Mouse (Mus musculus): ENCODE results near the gene Gm30302. TPM values are rescaled to one million over a fixed set of nuclear protein-coding genes. Genes with fewer than 3 reads are reported as not detected.
A peak's percentile ranks its signal among the peaks of the same experiment; 100 is the strongest.
"Not testable (repeated sequence)": the region's sequence is repeated elsewhere in the genome, so short reads cannot be mapped to it uniquely, and the experiment has no call there.

Gene Gm30302
- total RNA-seq (2021), result under 1 TPM; 0.10 to 0.49 TPM
- long read RNA-seq, experiment 1, partial matches to known transcripts, result 0 of 1 reads
- long read RNA-seq, experiment 1, other reads (novel, unspliced or antisense), result 1 of 1 reads
- long read RNA-seq, experiment 2, result 0 reads

DNA sequence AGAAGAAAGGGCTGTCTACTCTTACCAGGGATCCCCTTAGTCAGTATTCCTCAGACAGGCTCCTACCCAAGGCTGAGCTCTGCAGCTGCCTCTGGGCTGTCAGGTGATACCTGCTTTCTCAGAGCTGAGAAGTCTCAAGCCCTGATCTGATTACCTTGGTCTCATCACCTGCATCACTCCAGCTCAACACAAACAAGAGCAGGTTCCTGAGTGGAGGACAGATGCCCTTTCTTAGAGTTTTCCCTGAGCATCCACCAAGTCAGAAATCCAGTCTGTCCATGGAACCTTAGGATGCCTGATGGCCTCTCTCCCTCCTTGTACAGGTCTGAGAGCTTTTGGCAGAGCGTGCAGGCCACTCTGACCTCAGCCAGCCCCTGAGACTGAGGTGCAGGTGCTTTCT is at the start of gene Gm30302:
Gene Gm30302, minus strand, starts transcription at position 101 of the 400 bp plus-strand sequence.
- no peak for DNase-seq

DNA sequence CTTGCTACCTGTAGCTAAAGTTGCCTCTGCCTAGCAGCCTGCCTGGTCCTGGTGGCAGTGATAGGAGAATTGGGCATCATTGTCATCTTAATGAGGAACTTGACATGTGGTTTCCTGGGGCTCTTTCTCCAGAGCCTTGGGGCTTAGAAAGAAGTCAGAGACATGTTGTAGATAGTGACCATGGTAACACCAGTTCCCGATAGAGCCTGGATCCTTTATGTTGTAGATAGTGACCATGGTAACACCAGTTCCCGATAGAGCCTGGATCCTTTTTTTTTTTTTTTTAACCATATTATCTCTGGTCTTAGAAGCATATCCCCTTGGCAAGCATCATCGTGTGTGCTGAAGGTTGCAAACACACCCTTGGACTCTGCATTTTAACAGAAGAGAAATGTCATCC is 48.0 kb upstream of the Gm30302 start:
- DNase-seq, result no peak

DNA sequence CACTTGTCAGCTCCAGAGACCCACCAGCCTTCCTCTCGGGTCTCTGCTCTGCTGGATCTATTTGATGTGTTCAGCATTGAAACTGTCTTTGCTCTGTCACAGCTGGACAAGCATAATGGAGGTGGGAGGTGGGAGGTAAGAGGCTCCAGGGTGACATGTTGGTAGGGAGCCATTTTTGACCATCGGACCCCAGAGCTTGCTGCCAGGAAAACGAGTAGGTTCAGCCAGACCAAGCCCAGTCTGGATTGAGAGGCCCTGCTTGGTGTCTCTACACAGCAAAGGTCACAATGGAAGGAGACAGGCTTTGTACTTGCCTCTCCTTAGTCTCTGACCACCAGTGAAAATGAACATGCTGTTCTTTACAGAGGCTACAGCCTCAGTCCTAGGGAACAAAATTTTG is 47.3 kb upstream of the Gm30302 start:
- no peak for DNase-seq

DNA sequence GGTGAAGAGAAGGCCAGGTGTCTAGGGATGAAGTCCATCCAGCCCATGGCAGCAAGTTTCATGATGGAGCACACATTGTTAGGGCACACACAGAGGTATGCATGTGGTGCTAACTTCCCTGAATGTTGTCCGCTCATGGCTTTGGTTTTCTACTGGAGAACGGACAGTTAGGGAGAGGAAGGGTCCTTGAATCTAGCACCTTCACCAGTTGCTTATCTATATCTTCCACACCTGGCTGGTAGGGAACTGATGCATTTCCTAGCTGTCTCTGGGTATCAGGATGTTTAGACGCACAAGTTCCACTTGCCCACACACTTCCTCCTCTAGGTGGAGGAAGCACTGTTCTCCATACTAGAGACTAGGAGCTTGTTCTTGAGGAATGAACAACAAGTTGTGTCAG is 46.9 kb upstream of the Gm30302 start:
- no peak for DNase-seq

DNA sequence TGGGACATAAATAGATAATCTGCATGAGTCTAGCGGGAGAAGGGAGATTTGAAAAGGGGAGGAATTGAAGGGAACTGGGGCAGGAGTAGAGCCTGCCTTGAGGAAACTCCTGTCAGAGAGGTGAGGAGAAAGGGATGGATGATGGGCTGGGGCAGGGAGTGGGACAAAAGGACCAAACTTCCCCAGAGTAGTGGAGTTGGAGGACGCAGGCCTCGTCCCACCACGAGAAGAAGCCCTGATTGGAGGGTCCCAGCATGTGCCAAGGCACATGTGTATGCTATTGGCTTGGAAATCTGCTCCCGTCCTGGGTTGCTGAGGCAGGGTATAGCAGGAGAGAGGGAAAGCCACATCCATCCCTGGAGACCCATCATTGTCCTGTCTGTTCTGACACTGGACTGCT is 45.3 kb upstream of the Gm30302 start:
- no peak for DNase-seq

DNA sequence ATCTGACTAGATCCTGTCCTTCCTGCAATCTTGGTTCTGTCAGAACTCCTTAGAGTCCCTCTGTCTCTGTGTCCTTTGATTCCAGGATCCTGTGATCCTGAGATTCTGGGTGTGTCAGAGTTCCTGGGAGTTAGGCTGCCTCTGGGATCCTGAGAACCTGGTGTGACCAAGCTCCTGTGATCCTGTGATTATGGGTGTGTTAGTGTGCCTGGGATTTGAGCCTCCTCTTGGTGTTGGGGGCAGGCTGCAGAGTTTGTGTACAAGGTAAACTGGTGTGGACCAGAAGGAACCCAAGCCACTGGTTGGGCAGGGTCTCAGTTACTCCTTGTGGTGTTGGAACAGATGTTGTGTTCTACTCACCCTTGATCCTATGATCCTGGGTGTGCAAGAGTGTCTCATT is 42.4 kb upstream of the Gm30302 start:
- no peak for DNase-seq

- DNase-seq, result no peak
Measured at GRCm38 (mm10) chr13:49830355-49830754, 31.6 kb upstream of the Gm30302 start.

- DNase-seq, result no peak
Measured at GRCm38 (mm10) chr13:49825300-49825699, 26.5 kb upstream of the Gm30302 start.

- no peak for DNase-seq
Measured at GRCm38 (mm10) chr13:49814958-49815357, 16.2 kb upstream of the Gm30302 start.

DNA sequence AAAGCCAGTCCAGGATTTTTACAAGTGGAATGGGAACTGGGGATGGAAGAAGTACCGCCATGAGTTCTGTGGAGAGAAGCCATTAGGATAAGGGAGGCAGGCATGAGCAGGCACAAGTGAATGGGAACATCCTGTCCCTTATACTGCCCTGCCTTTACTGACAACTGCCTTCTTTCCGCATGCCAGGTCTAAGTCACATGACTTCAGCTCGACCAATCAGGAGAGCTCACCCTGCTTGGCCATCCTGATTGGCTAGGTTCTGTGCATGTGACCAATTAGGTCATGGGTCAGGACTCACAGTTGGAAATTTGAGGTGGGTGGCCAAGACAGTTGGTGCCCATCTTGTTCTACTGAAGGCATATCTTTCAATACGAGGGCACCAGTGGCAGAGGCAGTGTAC is 15.6 kb upstream of the Gm30302 start:
- DNase-seq, result no peak

DNA sequence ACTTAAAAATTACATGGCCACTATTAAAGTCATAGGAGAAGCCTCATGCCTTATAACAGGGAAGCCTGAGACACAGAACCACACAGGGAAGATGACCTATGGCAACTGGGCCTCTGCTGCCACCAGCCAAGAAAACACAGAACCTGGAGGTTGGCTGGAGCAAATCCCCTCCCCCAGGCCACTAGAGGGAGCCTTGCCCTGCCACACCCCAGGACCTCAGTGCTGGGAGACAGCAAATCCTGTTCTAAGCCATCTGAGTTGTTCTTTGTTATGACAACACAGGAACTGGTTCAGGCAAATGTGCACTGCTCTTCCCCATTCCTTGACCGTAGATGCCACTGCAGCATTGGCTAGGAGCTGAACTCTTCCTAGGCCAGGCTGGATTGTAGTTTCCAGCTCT is 8.3 kb upstream of the Gm30302 start:
- DNase-seq, result no peak

- peak; percentile 21 for DNase-seq
Measured at GRCm38 (mm10) chr13:49788563-49789393, 10.0 kb downstream of the Gm30302 start.

GRCm38 (mm10) chr13:49783899-49784298 is 14.9 kb downstream of the Gm30302 start:
- DNase-seq, result no peak

DNA sequence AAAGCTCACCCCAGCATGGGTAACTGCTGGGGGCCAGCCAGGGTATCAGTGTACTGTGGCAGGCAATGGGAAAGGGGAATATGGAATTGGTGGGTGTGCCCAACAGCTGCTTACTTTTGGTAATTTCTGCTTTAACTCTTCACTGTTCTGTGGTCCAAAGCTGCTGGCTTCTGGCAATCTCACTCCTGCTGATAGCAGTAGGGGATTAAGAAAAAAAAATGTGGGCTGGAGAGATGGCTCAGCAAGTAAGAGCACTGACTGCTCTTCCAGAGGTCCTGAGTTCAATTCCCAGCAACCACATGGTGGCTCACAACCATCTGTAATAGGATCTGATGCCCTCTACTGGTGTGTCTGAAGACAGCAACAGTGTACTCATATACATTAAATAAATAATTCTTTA is 27.3 kb downstream of the Gm30302 start:
- not testable (repeated sequence) for DNase-seq

DNA sequence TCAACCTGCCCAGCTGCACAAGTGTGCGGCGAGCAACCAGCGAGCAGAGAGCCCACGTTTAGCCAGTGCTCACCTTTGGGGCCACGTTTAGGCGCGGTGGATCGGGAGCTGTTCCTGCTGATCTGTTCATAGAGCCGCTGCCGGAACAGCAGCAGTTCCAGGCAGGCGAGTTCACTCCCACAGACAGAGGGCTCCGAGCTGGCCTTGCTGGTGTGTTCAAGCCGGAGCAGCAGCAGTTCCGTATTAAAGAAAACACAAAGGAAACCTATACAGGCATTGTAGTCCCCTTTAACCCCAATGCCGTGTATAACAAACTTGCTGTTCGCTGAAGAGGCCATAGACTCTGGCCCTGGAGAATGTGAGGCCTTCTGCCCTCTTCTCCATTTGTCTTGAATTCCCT is 29.7 kb downstream of the Gm30302 start:
- no peak for DNase-seq

DNA sequence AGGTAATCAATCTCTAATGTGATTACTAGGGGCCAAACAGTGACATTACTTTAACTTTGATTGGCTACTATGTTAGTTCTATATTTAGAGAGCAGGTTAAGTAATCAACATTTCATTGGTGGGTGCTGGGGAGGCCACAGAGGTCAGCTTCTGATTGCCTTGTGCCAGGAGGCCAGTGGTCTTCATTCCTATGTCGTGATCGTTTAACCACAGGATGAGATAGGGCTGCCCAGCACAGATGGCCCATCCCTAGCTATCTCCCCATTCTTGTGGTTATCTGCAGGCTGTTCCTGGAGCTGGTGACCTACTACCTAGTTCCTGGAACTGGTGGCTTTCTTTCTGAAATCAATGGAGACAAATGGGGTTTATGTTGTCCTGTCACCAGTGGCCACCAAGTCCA is 30.8 kb downstream of the Gm30302 start:
- no peak for DNase-seq

- no peak for DNase-seq
Measured at GRCm38 (mm10) chr13:49766269-49766668, 32.5 kb downstream of the Gm30302 start.

GRCm38 (mm10) chr13:49765306-49765705 is 33.5 kb downstream of the Gm30302 start:
- no peak for DNase-seq

GRCm38 (mm10) chr13:49762208-49762607 is 36.6 kb downstream of the Gm30302 start:
- DNase-seq, result no peak

DNA sequence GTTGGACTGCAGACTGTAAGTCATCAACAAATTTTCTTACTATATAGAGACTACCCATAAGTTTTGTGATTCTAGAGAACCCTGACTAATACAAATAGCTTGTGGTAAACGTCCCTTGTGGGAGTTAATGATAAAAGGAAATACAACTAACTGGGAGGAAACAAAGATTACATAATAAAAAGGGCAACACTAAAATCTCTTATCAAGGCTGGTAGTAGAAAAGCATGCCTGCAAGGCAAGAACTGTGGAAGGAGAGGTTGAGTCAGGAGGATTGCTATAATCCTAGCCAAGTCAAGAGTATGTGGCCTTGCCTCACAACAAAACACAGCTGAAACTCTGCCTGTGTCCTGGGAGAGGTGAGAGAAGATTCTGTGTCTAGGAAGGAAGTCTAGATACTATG is 38.1 kb downstream of the Gm30302 start:
- no peak for DNase-seq

GRCm38 (mm10) chr13:49757966-49758365 is 40.8 kb downstream of the Gm30302 start:
- DNase-seq, result no peak

GRCm38 (mm10) chr13:49756591-49756990 is 42.2 kb downstream of the Gm30302 start:
- no peak for DNase-seq

- DNase-seq, result no peak
Measured at GRCm38 (mm10) chr13:49741285-49742040, 57.3 kb downstream of the Gm30302 start.

Measured in heart, adult 18-20 months (tissue).